Comparison of ENCODE assay signal across 9 mouse cellular contexts in the genomic region with DNA sequence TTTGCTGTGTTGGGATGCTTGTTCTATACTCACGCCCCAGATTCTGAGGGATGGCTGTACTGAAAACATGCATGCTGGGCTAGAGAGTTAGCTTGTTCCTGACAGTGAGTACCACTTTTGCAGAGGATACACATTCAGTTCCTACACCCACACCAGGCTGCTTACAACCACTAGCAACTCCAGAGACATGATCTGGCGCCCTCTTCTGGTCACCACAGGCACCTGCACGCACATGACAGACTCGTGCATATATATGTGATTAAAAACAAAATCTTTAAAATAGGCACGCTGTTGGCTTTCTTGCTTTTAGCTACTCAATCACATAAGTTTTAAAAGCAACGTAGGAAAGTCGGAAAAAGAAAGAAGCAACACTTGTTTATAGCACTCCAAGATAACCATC. TPM values are rescaled to one million over a fixed set of nuclear protein-coding genes. Genes with fewer than 3 reads are reported as not detected.
DNase-seq lines count a peak whose midpoint lies in the region; TF ChIP-seq lines count a peak whose summit lies in the region.
"Had no signal": no experiment of that assay in that cellular context is flagged by ENCODE, and none has a peak within 500 bp of the region (broad histone marks: within the 10 kb centered on the region; RNA-seq: fewer than 3 reads in every experiment).

No protein-coding gene starts in this region.

- H3K4me3 ChIP-seq in kidney, adult 2 months (ENCODE audit: insufficient read depth, low read depth, low read length) = no peak overlapping the region
- H3K4me3 ChIP-seq: liver, embryonic 13.5 days had no signal

- no peak overlapping the region for H3K27ac ChIP-seq in kidney, adult 2 months (ENCODE audit: insufficient read depth, low read depth, low read length)
- H3K27ac ChIP-seq: liver, embryonic 13.5 days had no signal

- WGBS in kidney, adult 2 months = 89% methylated on average over 7 of the region's 7 CpGs

- no peaks in the 10 kb centered on the region for H3K27me3 ChIP-seq in kidney, adult 2 months (replicated peaks; ENCODE audit: control insufficient read depth, insufficient read depth, low read length)

- intact Hi-C loops in heart, postnatal 36 days (cut with DNase I) = loop anchor here (2.0 to 5.0 kb wide), 2 partner anchors 34 to 207 kb away; no protein-coding TSS in a partner anchor

- H3K36me3 ChIP-seq in kidney, adult 2 months (ENCODE audit: control insufficient read depth, insufficient read depth, low read length) = no peaks in the 10 kb centered on the region
- H3K36me3 ChIP-seq: liver, embryonic 13.5 days had no signal

- peaks cover 10% of the 10 kb centered on the region; the same call in 1 of the 2 replicates for H3K4me1 ChIP-seq in kidney, adult 2 months (ENCODE audit: control insufficient read depth, insufficient read depth, low read length)

- TF ChIP-seq CTCF in kidney, adult 2 months (conservative IDR thresholded peaks at IDR 0.05; ENCODE audit: insufficient read depth, insufficient read length, low read depth, low read length) = peak; percentile 40

- DNase-seq in kidney, adult 2 months = no peak
- DNase-seq in kidney, adult 8-10 months = no peak
- peak; percentile 14 for DNase-seq in CD4-positive helper T cell, adult 2 months (ENCODE audit: low read depth, low spot score)
- peak; percentile 61 for DNase-seq in R1 (ENCODE audit: low read depth, low spot score)
- peak; percentile 30 for DNase-seq in retina, embryonic 14.5 days (ENCODE audit: low spot score)
- no peak for DNase-seq in heart, postnatal 36 days
- no peak for DNase-seq in gastrocnemius, postnatal 10 days
- DNase-seq: heart, postnatal 10 days; liver, embryonic 13.5 days had no signal

- TF ChIP-seq POLR2A in kidney, adult 2 months (IDR thresholded peaks at IDR 0.05; ENCODE audit: low read depth, low read length) = no peak

RNA-seq across cellular contexts. Expression of gene Mgst2, which starts 45.1 kb away (rescaled TPM):
- polyA plus RNA-seq in kidney, adult 2 months (2012; rRNA removed) = 0.11 and 0.55 TPM in 2 replicates
- 1 to 10 TPM in 1 of 2 experiments, not detected in 1; 1.3 TPM for total RNA-seq in heart, postnatal 36 days (2021)
- total RNA-seq in gastrocnemius, postnatal 10 days (2021) = 1 to 10 TPM in 1 of 2 experiments, under 1 TPM in 1; 0.99 to 1.4 TPM

Comparison
In these comparisons a context has a peak if more than half of its experiments do, and no peak if none do; other contexts are left out.
1. DNase-seq: peak in CD4-positive helper T cell, adult 2 months (single experiment), R1 (single experiment) and retina, embryonic 14.5 days (single experiment); none in kidney, adult 2 months (single experiment), kidney, adult 8-10 months (0 of 2), heart, postnatal 36 days (0 of 2) and gastrocnemius, postnatal 10 days (single experiment).